In the genomic region with DNA sequence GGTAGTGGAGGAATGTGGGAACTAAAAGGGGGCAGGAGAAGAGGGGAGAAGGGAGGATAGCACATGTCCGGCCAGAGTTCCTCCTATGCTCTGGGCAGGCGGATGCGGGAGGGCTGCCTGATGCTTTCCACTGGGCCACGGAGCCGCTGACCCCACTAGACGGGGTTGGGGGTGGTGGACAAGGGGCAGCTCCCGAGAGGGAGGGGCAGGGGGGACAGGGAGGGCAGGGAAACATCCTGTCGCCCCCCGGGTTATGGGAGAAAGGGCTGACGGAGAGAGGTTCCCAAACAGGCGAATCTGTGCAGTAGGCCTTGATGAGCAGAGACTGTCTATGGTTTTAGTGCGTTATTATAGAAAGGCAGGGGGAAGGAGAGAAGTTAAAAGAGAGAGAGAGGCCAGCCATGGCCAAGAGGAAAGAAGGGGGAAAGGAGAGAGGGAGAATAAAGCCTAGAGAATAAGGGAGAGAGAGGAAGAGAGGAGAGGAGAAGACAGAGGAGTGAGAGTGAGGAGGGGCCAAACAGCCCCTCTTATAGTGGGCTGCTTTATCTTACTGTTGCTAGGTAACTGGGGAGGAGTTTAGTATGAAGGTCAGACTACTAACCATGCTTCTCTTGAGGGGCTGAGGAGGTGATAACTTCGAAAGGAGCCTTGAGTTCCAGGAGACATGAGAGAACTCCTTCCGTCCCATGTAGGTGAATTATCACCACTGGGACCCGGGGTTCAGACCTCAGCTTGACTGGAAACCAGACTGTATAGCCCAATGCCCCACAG, we compare ENCODE assay signal across 20 mouse cellular contexts. TPM values are rescaled to one million over a fixed set of nuclear protein-coding genes. Genes with fewer than 3 reads are reported as not detected.
DNase-seq lines count a peak whose midpoint lies in the region; ATAC-seq lines count a peak whose summit lies in the region.
"Had no signal": no experiment of that assay in that cellular context is flagged by ENCODE, and none has a peak within 500 bp of the region (broad histone marks: within the 10 kb centered on the region; RNA-seq: fewer than 3 reads in every experiment).

No protein-coding gene starts in this region.

- H3K27me3 ChIP-seq in heart, embryonic 11.5 days (ENCODE audit: control insufficient read depth, insufficient read depth, low read length) = no peaks in the 10 kb centered on the region
- H3K27me3 ChIP-seq in kidney, embryonic 14.5 days (ENCODE audit: control insufficient read depth, insufficient read depth, low read length) = no peaks in the 10 kb centered on the region
- H3K27me3 ChIP-seq: Patski had no signal

- peaks cover 5% of the 10 kb centered on the region for H3K36me3 ChIP-seq in heart, embryonic 11.5 days (ENCODE audit: control insufficient read depth, insufficient read depth, low read length)
- H3K36me3 ChIP-seq in kidney, embryonic 14.5 days (ENCODE audit: control insufficient read depth, insufficient read depth, low read length) = peaks cover 15% of the 10 kb centered on the region

- ATAC-seq in heart, embryonic 11.5 days (replicated peaks; ENCODE audit: insufficient number of reproducible peaks, low FRiP score, low TSS enrichment) = no peak
- ATAC-seq in kidney, embryonic 14.5 days (ENCODE audit: low FRiP score, low TSS enrichment) = no peak
- ATAC-seq: activated CD4-positive, CD25-positive, alpha-beta regulatory T cell, adult 4 months; forebrain, embryonic 14.5 days; inflammation-experienced regulatory T-cells, adult 6 months; Patski had no signal

- DNase-seq in heart, adult 11 months = peak; percentile 82
- DNase-seq in kidney, postnatal 10 days = peak; percentile 10
- DNase-seq in thymus, postnatal 14 days = peak; percentile 6
- DNase-seq in thymus, postnatal 25 days = no peak
- DNase-seq in natural killer cell, adult 2 months (ENCODE audit: low spot score in 2 of 2) = no peak
- DNase-seq: embryo, embryonic 11 days; kidney, adult 8-10 months; left cerebral cortex, postnatal 4 days; lung, adult 2 months; retina, postnatal 1 day; right cerebral cortex, postnatal 4 days had no signal

- H3K27ac ChIP-seq in heart, embryonic 11.5 days (ENCODE audit: low read depth, low read length) = no peak overlapping the region
- H3K27ac ChIP-seq in kidney, embryonic 14.5 days (ENCODE audit: low read depth, low read length) = no peak overlapping the region
- H3K27ac ChIP-seq: macrophage had no signal

- no peaks in the 10 kb centered on the region for H3K9me3 ChIP-seq in heart, embryonic 11.5 days (replicated peaks; ENCODE audit: control insufficient read depth, low read length)
- H3K9me3 ChIP-seq in kidney, embryonic 14.5 days (ENCODE audit: control insufficient read depth, low read length) = no peaks in the 10 kb centered on the region

- no peak overlapping the region for H3K9ac ChIP-seq in heart, embryonic 11.5 days (ENCODE audit: low read depth, low read length)
- H3K9ac ChIP-seq in kidney, embryonic 14.5 days (ENCODE audit: low read depth, low read length) = no peak overlapping the region

- no peak overlapping the region; the same call in 1 of the 2 replicates for H3K4me2 ChIP-seq in heart, embryonic 11.5 days
- H3K4me2 ChIP-seq in kidney, embryonic 14.5 days (replicated peaks; ENCODE audit: low read depth, low read length) = no peak overlapping the region
- H3K4me2 ChIP-seq: liver, embryonic 11.5 days had no signal

- no peaks in the 10 kb centered on the region for H3K4me1 ChIP-seq in heart, embryonic 11.5 days (ENCODE audit: control insufficient read depth, insufficient read depth, low read length)
- H3K4me1 ChIP-seq in kidney, embryonic 14.5 days (ENCODE audit: control insufficient read depth, insufficient read depth, low read length) = no peaks in the 10 kb centered on the region

- WGBS in heart, embryonic 11.5 days (ENCODE audit: insufficient replicate concordance) = 54% methylated on average over 15 of the region's 15 CpGs
- 52% methylated on average over 15 of the region's 15 CpGs for WGBS in kidney, embryonic 14.5 days

- no peak overlapping the region for H3K4me3 ChIP-seq in heart, embryonic 11.5 days (ENCODE audit: low read depth, low read length)
- no peak overlapping the region for H3K4me3 ChIP-seq in kidney, embryonic 14.5 days (ENCODE audit: low read length)

RNA-seq across cellular contexts. Expression of gene 4931423N10Rik, which starts 4.2 kb away (rescaled TPM):
- polyA plus RNA-seq in heart, embryonic 11.5 days (2014; fragmentation: Nextera tagmentation; extraction: Ambion mirVana) = not detected in 2 replicates
- not detected in 2 replicates for polyA plus RNA-seq in kidney, embryonic 14.5 days (2014; fragmentation: Nextera tagmentation; extraction: Ambion mirVana)
- polyA plus RNA-seq: heart, embryonic 16.5 days; inflammation-experienced regulatory T-cells, adult 6 months; liver, embryonic 11.5 days; lung, adult 2 months; macrophage; Patski had no signal

RNA-seq across cellular contexts. Expression of gene Yme1l1, which starts 46.9 kb away (rescaled TPM):
- polyA plus RNA-seq in heart, embryonic 11.5 days (2014; fragmentation: Nextera tagmentation; extraction: Ambion mirVana) = 58.2 and 62.5 TPM in 2 replicates
- 78.9 and 90.4 TPM in 2 replicates for polyA plus RNA-seq in kidney, embryonic 14.5 days (2014; fragmentation: Nextera tagmentation; extraction: Ambion mirVana)

RNA-seq across cellular contexts. Expression of gene Mastl, which starts 47.3 kb away (rescaled TPM):
- polyA plus RNA-seq in heart, embryonic 11.5 days (2014; fragmentation: Nextera tagmentation; extraction: Ambion mirVana) = 8.6 and 10.2 TPM in 2 replicates
- polyA plus RNA-seq in kidney, embryonic 14.5 days (2014; fragmentation: Nextera tagmentation; extraction: Ambion mirVana) = 9.1 and 15.7 TPM in 2 replicates

Comparison
In these comparisons a context has a peak if more than half of its experiments do, and no peak if none do; other contexts are left out.
1. DNase-seq: peak in heart, adult 11 months (single experiment), kidney, postnatal 10 days (single experiment) and thymus, postnatal 14 days (single experiment); none in thymus, postnatal 25 days (single experiment) and natural killer cell, adult 2 months (0 of 2).